Mouse (Mus musculus) stomach, postnatal 0 days (tissue): Measurements from ENCODE around the gene Lrrc28.

ENCODE experiments used
- CTCF ChIP-seq: IDR thresholded peaks from 2 replicates; pipeline ENCODE4 v1.5.1; 2016; ENCODE audit warnings: antibody characterized with exemption, low read depth, mild to moderate bottlenecking, moderate library complexity
- EP300 ChIP-seq: optimal IDR thresholded peaks from 2 replicates; pipeline ENCODE3; 2016; ENCODE audit warnings: antibody characterized with exemption

- no peak for TF ChIP-seq CTCF
- TF ChIP-seq EP300, result no peak
Measured at GRCm38 (mm10) chr7:67471295-67471694, 173.8 kb downstream of the Lrrc28 start.
